Mouse (Mus musculus): ENCODE measurements around the gene Plxnc1.

Plxnc1 gene

DNA sequence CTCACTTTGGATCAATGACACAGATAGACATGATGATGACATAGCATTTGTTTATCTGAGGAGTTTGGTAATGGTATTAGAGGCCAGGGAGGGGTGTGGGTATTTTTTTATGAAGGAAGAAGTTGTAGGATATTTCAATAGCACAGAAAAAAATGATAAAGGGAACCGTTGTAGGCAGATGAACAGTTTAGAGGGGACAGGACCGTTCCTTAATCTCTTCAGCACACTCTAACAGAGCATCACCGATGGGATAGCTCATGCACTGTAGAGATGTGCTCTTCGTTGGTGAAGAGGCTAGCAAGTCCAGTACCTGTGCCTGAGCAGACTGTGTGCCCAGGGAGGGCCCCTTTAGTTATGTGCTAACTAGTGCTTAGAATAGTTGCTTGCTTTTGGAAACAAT lies 165.3 kb downstream of the Plxnc1 start:
- no peak for DNase-seq (ENCODE audit: low read depth in 1 of 2, low spot score in 2 of 2)

DNA sequence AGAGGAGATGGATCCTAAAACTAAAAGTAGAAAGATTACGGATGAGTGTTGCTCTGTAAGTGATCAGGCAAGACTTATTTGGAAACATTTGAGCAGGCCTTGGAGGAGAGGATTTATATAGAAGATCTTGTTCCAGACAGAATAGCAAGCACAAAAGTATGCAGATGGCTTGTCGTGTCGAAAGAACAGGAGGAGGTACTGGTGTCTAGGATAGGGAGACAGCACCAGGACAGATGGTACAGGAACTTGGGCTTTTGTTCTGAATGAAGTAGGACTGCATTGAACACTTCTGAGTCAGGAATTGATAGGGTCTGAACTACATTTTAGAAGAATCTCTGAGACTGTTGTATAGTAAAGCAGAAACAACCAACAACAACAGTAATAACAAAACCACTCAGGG lies 167.1 kb downstream of the Plxnc1 start:
- DNase-seq (ENCODE audit: low read depth in 1 of 2, low spot score in 2 of 2): no peak

DNA sequence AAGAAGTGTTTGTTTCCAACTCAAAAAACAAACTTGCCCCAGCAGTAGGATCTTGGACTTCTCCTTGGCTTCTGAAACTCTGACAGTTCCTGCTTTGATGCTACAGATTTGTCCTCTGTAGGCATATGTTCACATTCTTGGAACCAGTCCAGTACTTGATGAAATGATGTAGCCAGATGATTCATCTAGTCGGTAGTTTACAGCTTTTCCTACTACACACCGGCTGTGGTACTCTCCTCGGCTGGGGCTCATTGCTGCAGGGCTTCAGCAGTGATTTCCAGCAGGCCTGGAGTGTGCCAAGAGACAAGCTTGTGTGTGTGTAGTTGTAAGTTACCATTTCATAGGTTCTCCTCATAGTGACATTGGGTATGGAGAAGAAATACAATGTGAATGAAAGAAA lies 173.1 kb downstream of the Plxnc1 start:
- DNase-seq (ENCODE audit: low read depth in 1 of 2, low spot score in 2 of 2): no peak

DNA sequence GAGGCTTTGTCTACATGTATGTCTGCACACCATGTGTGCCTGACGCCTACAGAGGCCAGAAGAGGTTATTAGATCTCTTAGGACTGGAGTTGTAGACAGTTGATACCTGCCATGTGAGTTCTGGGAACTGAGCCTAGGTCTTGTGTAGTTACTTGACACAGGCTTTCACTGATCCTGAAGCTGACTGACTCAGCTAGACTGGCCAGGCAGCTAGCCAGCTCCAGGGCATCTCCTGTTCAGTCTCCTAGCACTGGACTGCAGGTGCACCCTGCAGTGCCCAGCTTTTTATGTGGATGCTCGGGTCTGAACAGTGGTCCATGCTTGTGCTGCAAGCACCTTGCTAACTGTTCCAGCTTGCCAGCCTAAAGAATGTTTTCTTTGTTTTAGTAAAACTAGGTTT lies 197.6 kb downstream of the Plxnc1 start:
- no peak for DNase-seq (ENCODE audit: low read depth in 1 of 2, low spot score in 2 of 2)

DNA sequence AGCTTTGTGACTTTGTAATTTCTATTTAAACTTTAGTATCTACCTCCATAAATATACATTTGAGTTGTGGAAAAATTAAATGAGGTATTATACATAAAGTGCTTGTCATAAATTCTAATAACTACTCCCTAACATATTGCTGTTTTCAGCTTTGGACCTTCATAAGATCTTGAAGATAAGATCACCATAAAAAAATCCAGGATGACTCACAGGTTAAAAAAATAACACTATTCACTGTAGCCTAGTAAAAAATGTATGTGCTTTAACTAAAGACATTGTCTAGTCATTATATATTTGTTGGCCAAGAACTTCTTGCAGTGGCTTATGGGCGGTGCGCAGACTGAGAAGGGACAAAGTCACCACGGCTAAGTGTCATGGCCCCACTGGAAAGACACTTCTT lies 203.2 kb downstream of the Plxnc1 start:
- no peak for DNase-seq (ENCODE audit: low read depth in 1 of 2, low spot score in 2 of 2)
